Comparison of ENCODE assay signal across 29 mouse cellular contexts in the genomic region with DNA sequence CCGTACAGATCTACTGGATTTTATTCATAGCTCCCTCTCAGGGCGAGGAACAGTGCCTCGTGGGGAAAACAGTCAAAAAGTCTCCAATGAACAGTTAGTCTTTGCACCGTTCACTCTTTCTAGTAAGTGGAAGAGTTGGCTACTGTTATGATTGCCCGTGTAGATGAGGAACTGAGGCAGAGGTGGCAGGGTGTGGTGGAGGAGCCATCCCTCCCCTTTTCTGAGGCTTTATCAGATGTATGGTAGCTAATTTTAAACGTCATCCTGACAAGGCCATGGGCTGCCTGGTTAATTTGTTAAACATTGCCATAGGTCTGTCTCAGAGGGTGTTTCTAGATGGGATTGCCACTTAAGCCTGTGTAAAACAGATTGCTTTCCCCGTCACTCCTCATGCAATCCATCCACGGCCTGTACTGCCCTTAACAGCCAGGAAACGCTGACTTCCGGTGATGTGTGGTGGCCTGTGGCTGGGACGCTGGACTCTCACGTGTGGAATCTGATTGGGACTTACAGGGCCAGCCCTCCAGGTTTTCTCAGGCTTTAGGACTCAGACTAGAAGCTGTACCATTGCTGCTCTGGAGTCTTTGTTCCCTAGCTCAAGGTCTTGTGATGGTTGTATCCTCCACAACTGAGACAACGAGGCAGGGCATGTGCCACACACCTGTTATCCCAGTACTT.
DNase-seq lines count a peak whose midpoint lies in the region; ATAC-seq lines count a peak whose summit lies in the region.
"Had no signal": no experiment of that assay in that cellular context is flagged by ENCODE, and none has a peak within 500 bp of the region (broad histone marks: within the 10 kb centered on the region; RNA-seq: fewer than 3 reads in every experiment).

No protein-coding gene starts in this region.

- no peak overlapping the region for H3K4me3 ChIP-seq in kidney, embryonic 15.5 days (replicated peaks)
- H3K4me3 ChIP-seq: embryonic facial prominence, embryonic 12.5 days; heart, adult 2 months; heart, embryonic 13.5 days; hindbrain, embryonic 12.5 days; midbrain, embryonic 12.5 days; myocyte; neural tube, embryonic 13.5 days had no signal

- H3K4me2 ChIP-seq in kidney, embryonic 15.5 days = no peak overlapping the region
- H3K4me2 ChIP-seq: embryonic facial prominence, embryonic 12.5 days; heart, embryonic 13.5 days; hindbrain, embryonic 12.5 days; midbrain, embryonic 12.5 days; neural tube, embryonic 13.5 days had no signal

- H3K9ac ChIP-seq in kidney, embryonic 15.5 days = no peak overlapping the region
- H3K9ac ChIP-seq: embryonic facial prominence, embryonic 12.5 days; heart, embryonic 13.5 days; hindbrain, embryonic 12.5 days; liver, embryonic 14.5 days; midbrain, embryonic 12.5 days; neural tube, embryonic 13.5 days had no signal

- peaks cover 12% of the 10 kb centered on the region for H3K4me1 ChIP-seq in kidney, embryonic 15.5 days

- peak; percentile 50; the same call in 1 of the 2 replicates for ATAC-seq in kidney, embryonic 15.5 days (replicated peaks; ENCODE audit: low FRiP score)
- peak; percentile 68 for ATAC-seq in common myeloid progenitor, adult 5-6 weeks (replicated peaks; ENCODE audit: low read depth, poor library complexity, severe bottlenecking)
- peak; percentile 61 for ATAC-seq in megakaryocyte progenitor cell, adult 5-6 weeks (replicated peaks; ENCODE audit: poor library complexity)
- ATAC-seq: activated CD4-positive, CD25-positive, alpha-beta regulatory T cell, adult 4 months; forebrain, embryonic 14.5 days; intestine, postnatal 0 days had no signal

- no peaks in the 10 kb centered on the region for H3K9me3 ChIP-seq in kidney, embryonic 15.5 days (replicated peaks)
- H3K9me3 ChIP-seq: embryonic facial prominence, embryonic 12.5 days; heart, embryonic 13.5 days; hindbrain, embryonic 12.5 days; midbrain, embryonic 12.5 days; neural tube, embryonic 13.5 days had no signal

- H3K27me3 ChIP-seq in kidney, embryonic 15.5 days = no peaks in the 10 kb centered on the region
- H3K27me3 ChIP-seq: embryonic facial prominence, embryonic 12.5 days; heart, embryonic 13.5 days; hindbrain, embryonic 12.5 days; midbrain, embryonic 12.5 days; neural tube, embryonic 13.5 days had no signal

- peaks cover 4% of the 10 kb centered on the region; the same call in 1 of the 2 replicates for H3K36me3 ChIP-seq in kidney, embryonic 15.5 days
- H3K36me3 ChIP-seq: embryonic facial prominence, embryonic 12.5 days; midbrain, embryonic 12.5 days had no signal

- no peak overlapping the region for H3K27ac ChIP-seq in kidney, embryonic 15.5 days
- H3K27ac ChIP-seq: embryonic facial prominence, embryonic 12.5 days; heart, adult 2 months; heart, embryonic 13.5 days; hindbrain, embryonic 12.5 days; liver, embryonic 14.5 days; midbrain, embryonic 12.5 days; neural tube, embryonic 13.5 days had no signal

- WGBS in kidney, embryonic 15.5 days = 58% methylated on average over 13 of the region's 13 CpGs

- DNase-seq in kidney, adult 9 months = no peak
- peak; percentile 10 for DNase-seq in 416B (ENCODE audit: low read depth)
- DNase-seq in cerebellum, adult 18-20 months = no peak
- no peak for DNase-seq in embryo, embryonic 10.5 days (ENCODE audit: low spot score)
- DNase-seq: adrenal gland, adult 2 months; adrenal gland, postnatal 36 days; B cell, adult 2 months; cerebellum, adult 2 months; cerebellum, postnatal 14 days; gastrocnemius, postnatal 25 days; heart, adult 2 months; heart, postnatal 10 days; layer of hippocampus, postnatal 36 days; liver; lung, adult 2 months; lung, postnatal 14 days had no signal
